In the genomic region with DNA sequence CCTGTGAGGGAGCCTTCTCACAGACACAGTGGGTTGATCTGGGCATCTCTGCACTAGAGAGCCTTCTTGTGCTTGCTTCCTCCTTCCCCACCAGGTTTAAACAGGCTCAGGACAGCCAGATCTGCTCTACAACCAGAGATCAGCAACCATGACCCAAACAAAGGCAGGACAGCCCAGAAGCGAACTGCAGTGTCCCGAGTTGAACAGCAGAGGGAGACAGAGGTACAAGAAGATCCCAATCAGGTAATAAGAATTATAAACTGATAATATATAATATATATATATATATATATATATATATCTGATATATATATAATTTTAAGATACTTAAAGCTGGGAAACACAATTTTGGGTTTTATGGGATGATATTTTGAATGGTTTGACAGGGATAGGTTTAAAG, we compare ENCODE assay signal across 9 mouse cellular contexts. TPM values are rescaled to one million over a fixed set of nuclear protein-coding genes. Genes with fewer than 3 reads are reported as not detected.
DNase-seq lines count a peak whose midpoint lies in the region; ATAC-seq and TF ChIP-seq lines count a peak whose summit lies in the region.
"Had no signal": no experiment of that assay in that cellular context is flagged by ENCODE, and none has a peak within 500 bp of the region (broad histone marks: within the 10 kb centered on the region; RNA-seq: fewer than 3 reads in every experiment).

No protein-coding gene starts in this region.

- in situ Hi-C loops in Patski (cut with MboI; ENCODE audit: low pct_unique_long_range_greater_than_20kb), result no loop called here

- POLR2A ChIA-PET in Patski (lab: Charles Lee), result no interaction called here

- H3K4me3 ChIP-seq in midbrain, embryonic 14.5 days (replicated peaks; ENCODE audit: low read depth, low read length), result no peak overlapping the region
- no peak overlapping the region for H3K4me3 ChIP-seq in midbrain, embryonic 15.5 days
- H3K4me3 ChIP-seq in embryonic facial prominence, embryonic 11.5 days (ENCODE audit: low read depth, low read length), result no peak overlapping the region

- CTCF ChIA-PET in Patski (lab: Charles Lee), result no interaction called here

- H3K9ac ChIP-seq in midbrain, embryonic 14.5 days (replicated peaks; ENCODE audit: low read length), result no peak overlapping the region
- no peak overlapping the region for H3K9ac ChIP-seq in midbrain, embryonic 15.5 days
- no peak overlapping the region for H3K9ac ChIP-seq in embryonic facial prominence, embryonic 11.5 days (replicated peaks; ENCODE audit: low read length)

- no peak overlapping the region for H3K4me2 ChIP-seq in midbrain, embryonic 14.5 days (ENCODE audit: low read length)
- H3K4me2 ChIP-seq in midbrain, embryonic 15.5 days, result no peak overlapping the region
- H3K4me2 ChIP-seq in embryonic facial prominence, embryonic 11.5 days (ENCODE audit: low read depth, low read length), result no peak overlapping the region

- no peaks in the 10 kb centered on the region for H3K36me3 ChIP-seq in midbrain, embryonic 14.5 days (ENCODE audit: control insufficient read depth, insufficient read depth, low read length)
- H3K36me3 ChIP-seq in midbrain, embryonic 15.5 days (replicated peaks), result no peaks in the 10 kb centered on the region
- H3K36me3 ChIP-seq in embryonic facial prominence, embryonic 11.5 days (replicated peaks; ENCODE audit: control insufficient read depth, insufficient read depth, low read depth, low read length), result no peaks in the 10 kb centered on the region

- no peaks in the 10 kb centered on the region for H3K4me1 ChIP-seq in midbrain, embryonic 14.5 days (ENCODE audit: control insufficient read depth, insufficient read depth, low read length)
- H3K4me1 ChIP-seq in midbrain, embryonic 15.5 days, result no peaks in the 10 kb centered on the region
- no peaks in the 10 kb centered on the region for H3K4me1 ChIP-seq in embryonic facial prominence, embryonic 11.5 days (ENCODE audit: control insufficient read depth, insufficient read depth, low read length)

- WGBS in midbrain, embryonic 14.5 days, result 2% methylated on average over 2 of the region's 2 CpGs
- WGBS in midbrain, embryonic 15.5 days, result 0% methylated on average over 2 of the region's 2 CpGs
- WGBS in embryonic facial prominence, embryonic 11.5 days, result 5% methylated on average over 2 of the region's 2 CpGs

- no peak overlapping the region for H3K27ac ChIP-seq in midbrain, embryonic 14.5 days (replicated peaks; ENCODE audit: low read depth, low read length)
- no peak overlapping the region for H3K27ac ChIP-seq in midbrain, embryonic 15.5 days
- H3K27ac ChIP-seq in embryonic facial prominence, embryonic 11.5 days (replicated peaks; ENCODE audit: low read depth, low read length), result no peak overlapping the region

- no peaks in the 10 kb centered on the region for H3K27me3 ChIP-seq in midbrain, embryonic 14.5 days (ENCODE audit: control insufficient read depth, insufficient read depth, low read length)
- no peaks in the 10 kb centered on the region for H3K27me3 ChIP-seq in midbrain, embryonic 15.5 days (replicated peaks)
- peaks cover 22% of the 10 kb centered on the region for H3K27me3 ChIP-seq in Patski
- H3K27me3 ChIP-seq in embryonic facial prominence, embryonic 11.5 days (ENCODE audit: control insufficient read depth, insufficient read depth, low read length), result no peaks in the 10 kb centered on the region

- H3K9me3 ChIP-seq in midbrain, embryonic 14.5 days (ENCODE audit: control insufficient read depth, low read length), result no peaks in the 10 kb centered on the region
- no peaks in the 10 kb centered on the region for H3K9me3 ChIP-seq in midbrain, embryonic 15.5 days
- H3K9me3 ChIP-seq in embryonic facial prominence, embryonic 11.5 days (replicated peaks; ENCODE audit: control insufficient read depth, low read length), result no peaks in the 10 kb centered on the region

- DNase-seq in gastrocnemius, postnatal 10 days, result peak; percentile 27
- DNase-seq in gastrocnemius, postnatal 4 days (ENCODE audit: low spot score in 2 of 2), result no peak
- peak; percentile 72 for DNase-seq in midbrain, embryonic 14.5 days
- DNase-seq in Patski (ENCODE audit: low read depth, low spot score), result no peak
- peak; percentile 73 for DNase-seq in embryonic facial prominence, embryonic 11.5 days (ENCODE audit: low spot score)
- DNase-seq in lung, postnatal 36 days, result peak; percentile 49

- ATAC-seq in midbrain, embryonic 14.5 days (ENCODE audit: low FRiP score, low TSS enrichment), result no peak
- ATAC-seq in midbrain, embryonic 15.5 days (replicated peaks), result no peak
- no peak for ATAC-seq in Patski
- no peak for ATAC-seq in embryonic facial prominence, embryonic 11.5 days (replicated peaks; ENCODE audit: insufficient number of reproducible peaks, low FRiP score, low TSS enrichment, low read depth)
- ATAC-seq in inflammation-experienced regulatory T-cells, adult 6 months, result no peak

- TF ChIP-seq CTCF in Patski (IDR thresholded peaks at IDR 0.05), result peak; percentile 72

RNA-seq across cellular contexts. Expression of a gene that starts 22.5 kb away (rescaled TPM):
- total RNA-seq in gastrocnemius, postnatal 10 days (2021), result not detected
- total RNA-seq in gastrocnemius, postnatal 4 days (2021), result not detected
- not detected in 2 replicates for polyA plus RNA-seq in midbrain, embryonic 14.5 days (2014; fragmentation: Nextera tagmentation; extraction: Ambion mirVana)
- 0.40 TPM in 1 of 2 replicates, not detected in the other for polyA plus RNA-seq in midbrain, embryonic 15.5 days (2015; fragmentation: Nextera tagmentation; extraction: Ambion mirVana)
- polyA plus RNA-seq in Patski (2021), result not detected
- not detected in 2 replicates for polyA plus RNA-seq in embryonic facial prominence, embryonic 11.5 days (2014; fragmentation: Nextera tagmentation; extraction: Ambion mirVana)
- polyA plus RNA-seq in inflammation-experienced regulatory T-cells, adult 6 months (2017; shearing (Covaris generic)), result under 1 TPM in 1 of 3 experiments, not detected in 2; 0.62 TPM
- total RNA-seq: left cerebral cortex, postnatal 10 days had no signal

RNA-seq across cellular contexts. Expression of a gene that starts 51.0 kb away (rescaled TPM):
- total RNA-seq in gastrocnemius, postnatal 10 days (2021), result under 1 TPM; 0.25 to 0.47 TPM
- 1 to 10 TPM; 2.2 to 2.5 TPM for total RNA-seq in gastrocnemius, postnatal 4 days (2021)
- polyA plus RNA-seq in midbrain, embryonic 14.5 days (2014; fragmentation: Nextera tagmentation; extraction: Ambion mirVana), result 0.04 TPM in 1 of 2 replicates, not detected in the other
- not detected in 2 replicates for polyA plus RNA-seq in midbrain, embryonic 15.5 days (2015; fragmentation: Nextera tagmentation; extraction: Ambion mirVana)
- not detected for polyA plus RNA-seq in Patski (2021)
- polyA plus RNA-seq in embryonic facial prominence, embryonic 11.5 days (2014; fragmentation: Nextera tagmentation; extraction: Ambion mirVana), result 0.08 TPM in 1 of 2 replicates, not detected in the other
- polyA plus RNA-seq in inflammation-experienced regulatory T-cells, adult 6 months (2017; shearing (Covaris generic)), result not detected

RNA-seq across cellular contexts. Expression of a gene that starts 54.1 kb away (rescaled TPM):
- 1,000 to 10,000 TPM; 6,069 to 6,624 TPM for total RNA-seq in gastrocnemius, postnatal 10 days (2021)
- over 10,000 TPM; 13,021 to 14,565 TPM for total RNA-seq in gastrocnemius, postnatal 4 days (2021)
- polyA plus RNA-seq in midbrain, embryonic 14.5 days (2014; fragmentation: Nextera tagmentation; extraction: Ambion mirVana), result 19.1 and 102 TPM in 2 replicates
- 128 and 159 TPM in 2 replicates for polyA plus RNA-seq in midbrain, embryonic 15.5 days (2015; fragmentation: Nextera tagmentation; extraction: Ambion mirVana)
- polyA plus RNA-seq in Patski (2021), result 0.13 TPM
- 313 and 355 TPM in 2 replicates for polyA plus RNA-seq in embryonic facial prominence, embryonic 11.5 days (2014; fragmentation: Nextera tagmentation; extraction: Ambion mirVana)
- under 1 TPM in 2 of 3 experiments, not detected in 1; 0.19 to 0.26 TPM for polyA plus RNA-seq in inflammation-experienced regulatory T-cells, adult 6 months (2017; shearing (Covaris generic))

Comparison
In these comparisons a context has a peak if more than half of its experiments do, and no peak if none do; other contexts are left out.
1. DNase-seq: peak in gastrocnemius, postnatal 10 days (single experiment), midbrain, embryonic 14.5 days (single experiment), embryonic facial prominence, embryonic 11.5 days (single experiment) and lung, postnatal 36 days (single experiment); none in gastrocnemius, postnatal 4 days (0 of 2) and Patski (single experiment).
2. RNA of a gene that starts 54.1 kb away (polyA plus RNA-seq): 313 to 355 TPM in embryonic facial prominence, embryonic 11.5 days, 128 to 159 TPM in midbrain, embryonic 15.5 days and 19.1 to 102 TPM in midbrain, embryonic 14.5 days; 0.19 to 0.26 TPM in inflammation-experienced regulatory T-cells, adult 6 months and 0.13 TPM in Patski (single experiment); every median in the first group is over 10 times any median in the second.